Mouse (Mus musculus) forebrain, embryonic 13.5 days (tissue): ENCODE measurements at regions not wholly inside any gene's neighbourhood (a gene's known extent, or its start where the extent isn't known, plus 50 kb on each side); places are given as distances from the start of the nearest gene placed in this dataset.

Source experiments
- ATAC-seq: fragments of 200-750 bp; cut with Nextera tagmentation; 2 replicates; pipeline ENCODE4 v1.8.0; 2017
- H3K27ac ChIP-seq: fragments of 300-500 bp; sonication (generic); 2 replicates; pipeline ENCODE4 v1.5.1; 2015; ENCODE audit warnings: inconsistent platforms, mild to moderate bottlenecking, moderate library complexity
- H3K27me3 ChIP-seq: fragments of 300-500 bp; sonication (generic); 2 replicates; pipeline ENCODE4 v1.6.1; 2015; ENCODE audit warnings: mild to moderate bottlenecking, inconsistent platforms
- H3K36me3 ChIP-seq: fragments of 300-500 bp; sonication (generic); 2 replicates; pipeline ENCODE4 v1.6.1; 2015; ENCODE audit warnings: mild to moderate bottlenecking, inconsistent platforms; ENCODE audit not compliant: poor library complexity, severe bottlenecking
- H3K4me1 ChIP-seq: fragments of 300-500 bp; sonication (generic); 2 replicates; pipeline ENCODE4 v1.6.1; 2015; ENCODE audit warnings: inconsistent platforms
- H3K4me2 ChIP-seq: fragments of 300-500 bp; sonication (generic); 2 replicates; pipeline ENCODE4 v1.6.1; 2015; ENCODE audit warnings: inconsistent platforms, mild to moderate bottlenecking, moderate library complexity
- H3K4me3 ChIP-seq: fragments of 300-500 bp; sonication (generic); 2 replicates; pipeline ENCODE4 v1.5.1; 2015; ENCODE audit warnings: mild to moderate bottlenecking, inconsistent platforms
- H3K9ac ChIP-seq: fragments of 300-500 bp; sonication (generic); 2 replicates; pipeline ENCODE4 v1.6.1; 2015; ENCODE audit warnings: mild to moderate bottlenecking, inconsistent platforms
- H3K9me3 ChIP-seq: fragments of 300-500 bp; sonication (generic); replicated peaks from 2 replicates; pipeline ENCODE4 v1.6.1; 2016; ENCODE audit warnings: inconsistent platforms
- WGBS: fragments of 180-500 bp; shearing (Covaris S2); methylation state at CpG from one replicate; pipeline ENCODE4 v1.1.7; 2015; 5-methylcytosine and 5-hydroxymethylcytosine counted together

GRCm38 (mm10) chr12:32306326-32306725 lies 72.2 kb upstream of the Ccdc71l start:
- ATAC-seq, result no peak
- Histone ChIP-seq H3K9ac (no peak overlapping the region), H3K9me3 (no peaks in the 10 kb centered on the region), H3K4me1 (no peaks in the 10 kb centered on the region), H3K4me3 (no peak overlapping the region), H3K4me2 (no peak overlapping the region), H3K36me3 (no peaks in the 10 kb centered on the region), H3K27me3 (no peaks in the 10 kb centered on the region), H3K27ac (no peak overlapping the region)
- 95% methylated on average over 4 of the region's 4 CpGs for WGBS

- Histone ChIP-seq H3K9ac (no peak overlapping the region), H3K4me1 (no peaks in the 10 kb centered on the region), H3K36me3 (no peaks in the 10 kb centered on the region), H3K4me3 (no peak overlapping the region), H3K9me3 (no peaks in the 10 kb centered on the region), H3K4me2 (no peak overlapping the region), H3K27me3 (no peaks in the 10 kb centered on the region), H3K27ac (no peak overlapping the region)
- WGBS, result 88% methylated on average over 9 of the region's 9 CpGs
- no peak for ATAC-seq
These were observed 71.1 kb upstream of the Ccdc71l start for GRCm38 (mm10) chr12:32307280-32308006.

DNA sequence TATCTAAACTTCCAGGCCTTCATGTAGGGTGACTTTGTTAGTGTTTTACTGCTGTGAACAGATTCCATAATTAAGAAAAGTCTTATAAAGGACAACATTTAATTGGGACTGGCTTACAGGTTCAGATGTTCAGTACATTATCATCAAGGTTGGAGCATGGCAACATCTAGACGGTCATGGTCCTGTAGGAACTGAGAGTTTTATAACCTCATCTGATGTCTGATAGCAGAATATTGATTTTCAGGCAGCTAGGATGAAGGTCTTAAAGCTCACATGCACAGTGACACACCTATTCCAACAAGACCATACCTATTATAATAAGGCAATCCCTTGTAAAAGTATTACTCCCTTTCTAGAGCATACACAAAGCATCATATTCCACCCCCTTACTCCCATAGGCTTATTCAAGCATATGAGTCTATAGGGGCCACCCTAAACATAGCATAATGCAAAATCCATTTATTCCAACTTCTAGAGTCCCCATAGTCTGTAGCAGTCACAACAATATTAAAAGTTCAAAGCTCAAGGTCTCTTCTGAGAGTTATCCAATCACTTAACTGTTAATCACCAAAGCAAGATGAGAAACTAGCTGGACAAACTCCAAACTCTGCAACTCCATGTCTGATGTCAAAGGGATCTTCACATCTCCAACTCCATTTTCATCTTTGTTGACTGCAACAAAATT lies 63.3 kb upstream of the Ccdc71l start:
- Histone ChIP-seq H3K9me3 (no peaks in the 10 kb centered on the region), H3K36me3 (no peaks in the 10 kb centered on the region), H3K4me2 (no peak overlapping the region), H3K4me3 (no peak overlapping the region), H3K9ac (no peak overlapping the region), H3K27ac (no peak overlapping the region), H3K27me3 (no peaks in the 10 kb centered on the region), H3K4me1 (no peaks in the 10 kb centered on the region)
- WGBS, result 90% methylated on average over 1 of the region's 1 CpGs
- no peak for ATAC-seq
